Mouse (Mus musculus) stomach, postnatal 0 days (tissue): Measurements from ENCODE around the gene Cep112.

Source experiments
- CTCF ChIP-seq: IDR thresholded peaks from 2 replicates; pipeline ENCODE4 v1.5.1; 2016; ENCODE audit warnings: antibody characterized with exemption, low read depth, mild to moderate bottlenecking, moderate library complexity
- EP300 ChIP-seq: optimal IDR thresholded peaks from 2 replicates; pipeline ENCODE3; 2016; ENCODE audit warnings: antibody characterized with exemption

DNA sequence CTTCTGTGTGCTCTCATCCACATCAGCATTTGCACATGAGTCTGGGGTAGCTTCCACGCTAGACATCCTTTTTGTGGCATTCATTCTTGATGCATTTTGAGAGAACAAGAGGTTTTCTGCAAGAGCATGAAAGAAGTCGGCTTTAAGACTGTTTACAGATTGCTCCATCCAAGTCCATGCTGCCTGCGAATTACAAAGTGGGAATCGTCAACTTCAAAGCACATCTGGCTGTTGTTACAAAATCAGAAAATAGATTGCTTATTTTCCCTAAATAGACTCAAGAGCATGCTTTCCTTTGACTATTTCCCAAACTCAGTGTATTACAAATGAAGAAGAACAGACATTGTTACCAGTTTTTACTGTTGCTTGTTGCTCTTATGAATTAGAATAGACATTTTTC, 59.0 kb downstream of the Cep112 start:
- TF ChIP-seq CTCF (no peak), EP300 (no peak)
